Mouse (Mus musculus) spleen, adult 2 months (tissue): ENCODE measurements around the gene Cela2a. TPM values are rescaled to one million over a fixed set of nuclear protein-coding genes. Genes with fewer than 3 reads are reported as not detected.
A peak's percentile ranks its signal among the peaks of the same experiment; 100 is the strongest.

Experiments used
- DNase-seq, 2 experiments: peaks; one replicate each; pipeline versions ENCODE4 v3.0.0 to v3.0.0-alpha.2; 2012 to 2021; ENCODE audit warnings: low spot score in 2 of 2, low read depth in 1 of 2
- H3K27ac ChIP-seq: fragments of 200-500 bp; 2 replicates; pipeline ENCODE4 v1.5.1; 2012; ENCODE audit warnings: low read length, inconsistent platforms; ENCODE audit not compliant: insufficient read depth
- H3K27me3 ChIP-seq: fragments of 200-500 bp; 2 replicates; pipeline ENCODE4 v1.6.1; 2012; ENCODE audit warnings: mild to moderate bottlenecking, moderate library complexity, low read length, inconsistent platforms; ENCODE audit not compliant: control insufficient read depth, insufficient read depth
- H3K36me3 ChIP-seq: fragments of 200-500 bp; 2 replicates; pipeline ENCODE4 v1.6.1; 2012; ENCODE audit warnings: mild to moderate bottlenecking, low read length, inconsistent platforms; ENCODE audit not compliant: control insufficient read depth, insufficient read depth
- H3K4me1 ChIP-seq: fragments of 200-500 bp; 2 replicates; pipeline ENCODE4 v1.6.1; 2011; ENCODE audit warnings: inconsistent platforms; ENCODE audit not compliant: control insufficient read depth, insufficient read depth, insufficient read length
- H3K4me3 ChIP-seq: fragments of 200-500 bp; 2 replicates; pipeline ENCODE4 v1.5.1; 2011; ENCODE audit warnings: mild to moderate bottlenecking, inconsistent platforms; ENCODE audit not compliant: insufficient read depth, insufficient read length; ENCODE audit errors: extremely low read depth
- CTCF ChIP-seq: fragments of 200-500 bp; IDR thresholded peaks from 2 replicates; pipeline ENCODE4 v1.5.1; 2011; ENCODE audit warnings: mild to moderate bottlenecking, inconsistent platforms; ENCODE audit not compliant: insufficient read depth, insufficient read length, insufficient replicate concordance; ENCODE audit errors: extremely low read depth
- POLR2A ChIP-seq: fragments of 200-500 bp; IDR thresholded peaks from 2 replicates; pipeline ENCODE4 v1.6.1; 2011; ENCODE audit warnings: low read depth, low read length, inconsistent platforms
- WGBS: fragments of 180-500 bp; shearing (Covaris S2); methylation state at CpG from one replicate; pipeline ENCODE4 v1.1.7; 2018; 5-methylcytosine and 5-hydroxymethylcytosine counted together
- polyA plus RNA-seq: library from polyadenylated mRNA; depleted of rRNA; stranded (reverse); fragments of >200 nt; gene quantifications from 2 replicates; pipeline ENCODE4 v1.2.3, GENCODE M21; 2012; rRNA removed

The Cela2a gene
- 18,445 and 18,883 TPM in 2 replicates for polyA plus RNA-seq

DNA sequence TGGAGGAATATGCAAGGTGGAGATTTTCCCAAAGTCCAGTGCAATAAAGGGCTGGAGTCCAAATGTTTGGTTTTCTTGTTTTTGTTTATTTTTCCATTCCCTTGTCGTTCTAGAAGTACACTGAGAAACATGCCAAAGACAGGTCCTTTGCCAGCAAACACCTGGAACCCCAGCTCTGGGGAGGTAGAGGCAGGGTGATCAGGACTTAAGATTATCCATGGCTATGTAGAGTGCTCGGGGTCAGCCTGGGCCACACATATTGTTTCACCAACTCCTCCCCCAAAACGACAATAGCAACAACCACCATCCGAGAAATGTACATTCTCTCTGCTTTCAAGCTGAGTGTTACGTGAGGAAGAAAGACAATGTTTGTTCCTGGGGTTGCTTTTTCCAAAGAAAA, at the start of gene Cela2a:
Gene Cela2a (minus strand): TSS at position 101 of the 400 bp plus-strand sequence.
- DNase-seq: no peak
- TF ChIP-seq POLR2A (no peak), CTCF (no peak)
- WGBS: 74% methylated on average over 5 of the region's 5 CpGs
- no peaks in the 10 kb centered on the region for H3K36me3 ChIP-seq
- no peaks in the 10 kb centered on the region for H3K4me1 ChIP-seq
- no peak within 1 kb of the TSS for H3K27ac ChIP-seq
- H3K27me3 ChIP-seq: no peaks in the 10 kb centered on the region
- no peak within 1 kb of the TSS for H3K4me3 ChIP-seq

DNA sequence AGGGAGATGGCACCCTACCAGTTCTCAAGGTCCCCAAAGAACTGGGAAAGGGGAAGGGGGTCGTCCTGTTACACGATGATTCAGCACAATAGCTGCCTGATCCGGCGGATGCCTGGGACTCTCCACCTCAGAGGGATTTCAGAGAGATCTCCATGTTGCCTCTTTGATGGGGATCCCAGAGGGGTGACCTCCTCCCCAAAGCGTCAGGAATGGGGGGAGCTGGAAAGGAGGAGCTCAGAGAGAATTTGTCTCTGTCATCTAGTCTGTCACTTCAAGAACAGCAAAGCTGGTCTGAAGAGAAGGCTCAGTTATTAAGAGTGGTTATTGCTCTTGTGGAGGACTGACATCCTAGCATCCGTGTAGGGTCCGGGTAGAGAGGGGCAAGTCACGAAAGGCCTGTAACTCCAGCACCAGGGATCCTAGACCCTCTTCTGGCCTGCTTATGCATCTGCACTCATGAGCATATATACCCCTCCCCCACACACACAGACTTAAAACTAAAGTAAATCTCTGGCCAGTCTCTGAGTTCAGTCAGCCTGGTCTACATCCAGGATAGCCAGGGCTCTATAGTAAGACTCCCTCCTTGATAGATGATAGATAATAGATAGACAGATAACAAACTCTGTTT, 49.6 kb upstream of the Cela2a start:
- Histone ChIP-seq H3K27ac (no peak overlapping the region), H3K4me3 (no peak overlapping the region), H3K27me3 (no peaks in the 10 kb centered on the region), H3K4me1 (peaks cover 9% of the 10 kb centered on the region), H3K36me3 (peaks cover 2% of the 10 kb centered on the region; the same call in 1 of the 2 replicates)
- 31% methylated on average over 8 of the region's 8 CpGs for WGBS
- no peak for DNase-seq
- TF ChIP-seq CTCF (no peak), POLR2A (no peak)

GRCm38 (mm10) chr4:141874601-141875460, 48.9 kb upstream of the Cela2a start, which contains the start of gene Efhd2:
Efhd2 (minus strand) TSS chr4:141874920.
- Histone ChIP-seq H3K4me1 (peaks cover 9% of the 10 kb centered on the region), H3K4me3 (peak within 1 kb of the TSS; percentile 84), H3K27me3 (no peaks in the 10 kb centered on the region), H3K36me3 (peaks cover 2% of the 10 kb centered on the region; the same call in 1 of the 2 replicates), H3K27ac (peak within 1 kb of the TSS; percentile 38)
- under 1% methylated on average over 72 of the region's 73 CpGs for WGBS
- peak; percentile 49 to 73 for DNase-seq
- TF ChIP-seq CTCF: no peak
- TF ChIP-seq POLR2A: peak; percentile 87

GRCm38 (mm10) chr4:141874111-141874600, 48.2 kb upstream of the Cela2a start:
- Histone ChIP-seq H3K27me3 (no peaks in the 10 kb centered on the region), H3K36me3 (peaks cover 2% of the 10 kb centered on the region; the same call in 1 of the 2 replicates), H3K27ac (peak overlapping the region; percentile 38), H3K4me1 (peaks cover 9% of the 10 kb centered on the region), H3K4me3 (peak overlapping the region; percentile 84)
- DNase-seq: no peak
- under 1% methylated on average over 19 of the region's 19 CpGs for WGBS
- TF ChIP-seq CTCF (no peak), POLR2A (no peak)

DNA sequence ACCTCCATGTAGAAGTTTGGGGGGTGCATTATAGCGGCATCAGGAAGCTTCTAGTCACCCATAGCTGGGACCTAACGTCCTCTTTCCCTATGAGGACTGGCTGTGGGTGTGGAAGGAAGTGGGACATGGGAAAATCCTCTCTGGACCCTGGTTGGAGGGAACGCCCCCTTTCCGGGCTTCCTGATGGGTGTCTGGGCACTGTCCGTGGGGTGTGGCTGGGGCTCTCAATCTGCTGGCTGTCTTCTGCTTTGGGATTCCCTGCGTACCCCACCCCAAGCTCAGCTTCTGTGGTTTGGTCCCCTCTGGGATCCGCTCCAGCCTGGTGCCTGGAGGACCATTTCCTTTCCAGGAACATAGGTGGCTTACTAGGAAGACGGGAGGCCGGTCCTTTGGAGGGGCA, 47.0 kb upstream of the Cela2a start:
- Histone ChIP-seq H3K4me3 (peak overlapping the region; percentile 84; the same call in 1 of the 2 replicates), H3K27me3 (no peaks in the 10 kb centered on the region), H3K4me1 (peaks cover 9% of the 10 kb centered on the region), H3K36me3 (peaks cover 2% of the 10 kb centered on the region; the same call in 1 of the 2 replicates), H3K27ac (peak overlapping the region; percentile 24; the same call in 1 of the 2 replicates)
- 85% methylated on average over 9 of the region's 9 CpGs for WGBS
- no peak for DNase-seq
- TF ChIP-seq CTCF: no peak

- DNase-seq: no peak
- H3K27ac ChIP-seq: peak overlapping the region; percentile 44
- peaks cover 2% of the 10 kb centered on the region; the same call in 1 of the 2 replicates for H3K36me3 ChIP-seq
- 76% methylated on average over 9 of the region's 9 CpGs for WGBS
- H3K4me1 ChIP-seq: peaks cover 9% of the 10 kb centered on the region
- TF ChIP-seq POLR2A: no peak
- TF ChIP-seq CTCF: no peak
- H3K27me3 ChIP-seq: no peaks in the 10 kb centered on the region
- H3K4me3 ChIP-seq: peak overlapping the region; percentile 24; the same call in 1 of the 2 replicates
These were observed 45.9 kb upstream of the Cela2a start for GRCm38 (mm10) chr4:141871909-141872308.

DNA sequence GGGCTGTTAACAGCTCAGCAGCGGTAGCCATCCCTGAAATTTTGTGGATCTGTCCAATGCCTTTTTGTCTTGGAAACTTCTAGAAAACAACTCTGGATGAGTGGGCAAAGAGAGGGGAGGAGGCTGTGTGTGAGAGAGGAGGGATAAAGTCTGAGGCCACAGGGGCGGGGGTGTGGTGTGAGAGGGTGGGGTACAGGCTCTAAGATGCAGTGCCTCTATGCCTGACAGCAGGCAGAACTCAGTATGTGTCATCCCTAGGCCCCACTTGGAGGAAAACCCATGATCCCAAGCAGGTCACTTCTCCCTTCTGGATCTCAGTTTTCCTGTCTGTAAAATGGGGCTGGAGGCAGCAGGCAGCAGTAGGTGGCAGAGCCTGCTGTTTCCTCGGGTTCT, 45.4 kb upstream of the Cela2a start:
- no peak for TF ChIP-seq POLR2A
- no peak for TF ChIP-seq CTCF
- Histone ChIP-seq H3K27ac (peak overlapping the region; percentile 44; the same call in 1 of the 2 replicates), H3K36me3 (peaks cover 2% of the 10 kb centered on the region; the same call in 1 of the 2 replicates), H3K27me3 (no peaks in the 10 kb centered on the region), H3K4me3 (no peak overlapping the region), H3K4me1 (peaks cover 9% of the 10 kb centered on the region)
- DNase-seq: no peak
- WGBS: 93% methylated on average over 3 of the region's 3 CpGs
